Mouse (Mus musculus) liver, adult 2 months (tissue): ENCODE data around the gene Smug1. TPM values are rescaled to one million over a fixed set of nuclear protein-coding genes. Genes with fewer than 3 reads are reported as not detected.
A peak's percentile ranks its signal among the peaks of the same experiment; 100 is the strongest.

Experiments used
- DNase-seq: peaks from one replicate; pipeline ENCODE4 v3.0.0-alpha.2; 2011; ENCODE audit warnings: low read depth, low spot score; ENCODE audit errors: extremely low read depth
- H3K27ac ChIP-seq: fragments of 200-500 bp; replicated peaks from 2 replicates; pipeline ENCODE4 v1.5.1; 2012; ENCODE audit warnings: low read depth, mild to moderate bottlenecking, control low read depth, inconsistent platforms, low read length; ENCODE audit not compliant: insufficient read depth
- H3K27me3 ChIP-seq: fragments of 200-500 bp; 2 replicates; pipeline ENCODE4 v1.6.1; 2012; ENCODE audit warnings: mild to moderate bottlenecking, moderate library complexity, low read length, inconsistent platforms; ENCODE audit not compliant: control insufficient read depth, insufficient read depth
- H3K36me3 ChIP-seq: fragments of 200-500 bp; 2 replicates; pipeline ENCODE4 v1.6.1; 2012; ENCODE audit warnings: low read length, inconsistent platforms; ENCODE audit not compliant: control insufficient read depth, insufficient read depth
- H3K4me1 ChIP-seq: fragments of 200-500 bp; 2 replicates; pipeline ENCODE4 v1.6.1; 2011; ENCODE audit warnings: low read length; ENCODE audit not compliant: control insufficient read depth, insufficient read depth
- H3K4me3 ChIP-seq: fragments of 200-500 bp; 2 replicates; pipeline ENCODE4 v1.5.1; 2011; ENCODE audit warnings: low read depth, mild to moderate bottlenecking, control low read depth, low read length, moderate library complexity; ENCODE audit not compliant: insufficient read depth
- H3K79me2 ChIP-seq: fragments of 200-500 bp; 2 replicates; pipeline ENCODE4 v1.6.1; 2012; ENCODE audit warnings: inconsistent platforms, mild to moderate bottlenecking, low read length, moderate library complexity; ENCODE audit not compliant: control insufficient read depth, insufficient read depth
- H3K9ac ChIP-seq: fragments of 200-500 bp; 2 replicates; pipeline ENCODE4 v1.6.1; 2012; ENCODE audit warnings: low read depth, mild to moderate bottlenecking, control low read depth, inconsistent platforms, low read length
- CTCF ChIP-seq: fragments of 200-500 bp; IDR thresholded peaks from 2 replicates; pipeline ENCODE4 v1.5.1; 2011; ENCODE audit warnings: low read depth, low read length, control low read depth
- POLR2A ChIP-seq: fragments of 200-500 bp; IDR thresholded peaks from 2 replicates; pipeline ENCODE4 v1.6.1; 2011; ENCODE audit warnings: low read length, control low read depth; ENCODE audit not compliant: insufficient read depth; ENCODE audit errors: extremely low read depth
- WGBS: fragments of 180-500 bp; shearing (Covaris S2); methylation state at CpG from one replicate; pipeline ENCODE4 v1.1.7; 2018; 5-methylcytosine and 5-hydroxymethylcytosine counted together
- polyA plus RNA-seq: library from polyadenylated mRNA; depleted of rRNA; stranded (reverse); fragments of >200 nt; gene quantifications from 2 replicates; pipeline ENCODE4 v1.2.3, GENCODE M21; 2012; rRNA removed
- total RNA-seq: library from RNA; depleted of rRNA; stranded (reverse); fragments of >200 nt; gene quantifications from 2 replicates; pipeline ENCODE4 v1.2.3, GENCODE M21; 2014; rRNA removed

The Smug1 gene
- 6.8 and 8.1 TPM in 2 replicates for total RNA-seq
- polyA plus RNA-seq, result 9.9 and 11.1 TPM in 2 replicates

- Histone ChIP-seq H3K4me3 (no peak within 1 kb of the TSS), H3K27me3 (peaks cover 14% of the 10 kb centered on the region), H3K9ac (no peak within 1 kb of the TSS), H3K27ac (no peak within 1 kb of the TSS), H3K79me2 (no peaks in the 10 kb centered on the region), H3K36me3 (no peaks in the 10 kb centered on the region), H3K4me1 (no peaks in the 10 kb centered on the region; the same call in 1 of the 2 replicates)
- 61% methylated on average over 6 of the region's 6 CpGs for WGBS
- DNase-seq, result no peak
- no peak for TF ChIP-seq CTCF
- TF ChIP-seq POLR2A, result no peak
Measured at GRCm38 (mm10) chr15:103167042-103167615, at the start of gene Smug1. TSS of gene Smug1 (minus strand) at chr15:103167092.

DNA sequence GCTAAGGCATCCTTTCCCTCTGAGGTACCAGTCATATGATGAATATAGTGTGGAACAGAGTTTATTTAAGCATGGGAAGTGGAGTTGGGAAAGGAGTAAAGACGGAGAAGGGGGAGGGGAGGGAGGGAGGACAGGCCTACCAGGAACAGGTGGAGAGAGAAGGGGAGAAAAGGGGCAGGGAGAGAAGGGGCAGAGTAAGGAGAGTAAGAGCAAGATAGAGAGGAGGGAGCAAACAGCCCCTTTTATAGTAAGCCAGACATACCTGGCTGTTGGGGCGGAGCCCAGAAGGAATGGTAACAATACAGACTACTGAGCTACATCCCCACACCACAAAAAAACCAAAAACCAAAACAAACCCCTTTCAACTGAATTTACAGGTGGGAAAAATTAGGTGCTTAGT lies 49.2 kb upstream of the Smug1 start:
- Histone ChIP-seq H3K27ac (no peak overlapping the region), H3K4me3 (no peak overlapping the region), H3K79me2 (peaks cover 8% of the 10 kb centered on the region; the same call in 1 of the 2 replicates), H3K36me3 (peaks cover 13% of the 10 kb centered on the region), H3K9ac (no peak overlapping the region), H3K27me3 (no peaks in the 10 kb centered on the region), H3K4me1 (peaks cover 3% of the 10 kb centered on the region; the same call in 1 of the 2 replicates)
- TF ChIP-seq POLR2A, result no peak
- TF ChIP-seq CTCF, result no peak
- 74% methylated on average over 2 of the region's 2 CpGs for WGBS
- no peak for DNase-seq

GRCm38 (mm10) chr15:103214971-103215907 lies 48.3 kb upstream of the Smug1 start:
- H3K36me3 ChIP-seq, result peaks cover 13% of the 10 kb centered on the region
- H3K9ac ChIP-seq, result peak overlapping the region; percentile 23; the same call in 1 of the 2 replicates
- 0 out of 2 replicates have a peak overlapping the region, but pooled peaks have one; percentile 18 for H3K27ac ChIP-seq
- TF ChIP-seq POLR2A (no peak), CTCF (no peak)
- DNase-seq, result peak; percentile 32
- H3K4me3 ChIP-seq, result peak overlapping the region; percentile 46
- peaks cover 8% of the 10 kb centered on the region; the same call in 1 of the 2 replicates for H3K79me2 ChIP-seq
- peaks cover 3% of the 10 kb centered on the region; the same call in 1 of the 2 replicates for H3K4me1 ChIP-seq
- 7% methylated on average over 15 of the region's 15 CpGs for WGBS
- no peaks in the 10 kb centered on the region for H3K27me3 ChIP-seq

GRCm38 (mm10) chr15:103214149-103214548 lies 47.3 kb upstream of the Smug1 start:
- TF ChIP-seq CTCF (no peak), POLR2A (no peak)
- no peak overlapping the region for H3K4me3 ChIP-seq
- no peak for DNase-seq
- peaks cover 3% of the 10 kb centered on the region; the same call in 1 of the 2 replicates for H3K79me2 ChIP-seq
- no peak overlapping the region for H3K27ac ChIP-seq
- no peak overlapping the region for H3K9ac ChIP-seq
- peaks cover 7% of the 10 kb centered on the region for H3K4me1 ChIP-seq
- H3K36me3 ChIP-seq, result peaks cover 13% of the 10 kb centered on the region
- no peaks in the 10 kb centered on the region for H3K27me3 ChIP-seq
- 70% methylated on average over 2 of the region's 2 CpGs for WGBS

- no peak for TF ChIP-seq CTCF
- no peak for TF ChIP-seq POLR2A
- Histone ChIP-seq H3K36me3 (peaks cover 31% of the 10 kb centered on the region), H3K27me3 (no peaks in the 10 kb centered on the region), H3K9ac (no peak overlapping the region), H3K4me1 (peaks cover 4% of the 10 kb centered on the region), H3K27ac (no peak overlapping the region), H3K79me2 (no peaks in the 10 kb centered on the region), H3K4me3 (no peak overlapping the region)
- no peak for DNase-seq
- WGBS, result 72% methylated on average over 2 of the region's 2 CpGs
Measured at GRCm38 (mm10) chr15:103205156-103205555, 38.3 kb upstream of the Smug1 start.
